8 mouse cellular contexts compared by ENCODE assay signal in genomic region chr4:62208696-62209380, GRCm38 (mm10). TPM values are rescaled to one million over a fixed set of nuclear protein-coding genes. Genes with fewer than 3 reads are reported as not detected.
DNase-seq lines count a peak whose midpoint lies in the region; ATAC-seq and TF ChIP-seq lines count a peak whose summit lies in the region.

No protein-coding gene starts in this region.

- peaks cover 10% of the 10 kb centered on the region for H3K9me3 ChIP-seq in megakaryocyte, embryonic 14.5 days
- no peaks in the 10 kb centered on the region for H3K9me3 ChIP-seq in intestine, postnatal 0 days (ENCODE audit: control insufficient read depth)
- no peaks in the 10 kb centered on the region for H3K9me3 ChIP-seq in neural tube, embryonic 14.5 days (ENCODE audit: control insufficient read depth, low read length)

- DNase-seq in embryo, embryonic 11 days, result peak; percentile 34
- DNase-seq in embryo, embryonic 9.5 days (ENCODE audit: extremely low spot score), result no peak
- DNase-seq in spleen, adult 18-20 months, result no peak
- no peak for DNase-seq in ovary, adult 18-20 months (ENCODE audit: low spot score)

- 4% methylated on average over 19 of the region's 19 CpGs for WGBS in intestine, postnatal 0 days
- WGBS in neural tube, embryonic 14.5 days, result 6% methylated on average over 19 of the region's 19 CpGs

- peak overlapping the region; percentile 63 for H3K9ac ChIP-seq in intestine, postnatal 0 days (ENCODE audit: low read depth, low read length)
- peak overlapping the region; percentile 64 for H3K9ac ChIP-seq in neural tube, embryonic 14.5 days (replicated peaks; ENCODE audit: low read depth, low read length)

- TF ChIP-seq CTCF in intestine, postnatal 0 days (IDR thresholded peaks at IDR 0.05; ENCODE audit: low read depth), result peak; percentile 23; the same call in 1 of the 2 replicates

- H3K36me3 ChIP-seq in megakaryocyte, embryonic 14.5 days (replicated peaks; ENCODE audit: low read length), result no peaks in the 10 kb centered on the region
- H3K36me3 ChIP-seq in intestine, postnatal 0 days (ENCODE audit: control insufficient read depth, insufficient read depth), result peaks cover 2% of the 10 kb centered on the region; the same call in 1 of the 2 replicates
- H3K36me3 ChIP-seq in neural tube, embryonic 14.5 days (ENCODE audit: control insufficient read depth, insufficient read depth, low read length), result peaks cover 6% of the 10 kb centered on the region; the same call in 1 of the 2 replicates

- H3K4me2 ChIP-seq in intestine, postnatal 0 days (replicated peaks; ENCODE audit: low read depth), result peak overlapping the region; percentile 77
- peak overlapping the region; percentile 43 for H3K4me2 ChIP-seq in neural tube, embryonic 14.5 days (ENCODE audit: low read depth, low read length)

- peak overlapping the region; percentile 89 for H3K4me3 ChIP-seq in megakaryocyte, embryonic 14.5 days (replicated peaks)
- H3K4me3 ChIP-seq in intestine, postnatal 0 days (ENCODE audit: low read depth, low read length), result peak overlapping the region; percentile 68
- peak overlapping the region; percentile 47 for H3K4me3 ChIP-seq in neural tube, embryonic 14.5 days (ENCODE audit: low read depth, low read length)

- ATAC-seq in megakaryocyte, adult 5-6 weeks (ENCODE audit: poor library complexity, severe bottlenecking), result no peak
- ATAC-seq in intestine, postnatal 0 days, result peak; percentile 44
- ATAC-seq in neural tube, embryonic 14.5 days (ENCODE audit: low read depth), result peak; percentile 54

- peak overlapping the region; percentile 78 for H3K27ac ChIP-seq in intestine, postnatal 0 days (ENCODE audit: low read depth, low read length)
- H3K27ac ChIP-seq in neural tube, embryonic 14.5 days (ENCODE audit: low read depth, low read length), result peak overlapping the region; percentile 93

- H3K27me3 ChIP-seq in megakaryocyte, embryonic 14.5 days (replicated peaks), result peaks cover 22% of the 10 kb centered on the region
- H3K27me3 ChIP-seq in intestine, postnatal 0 days (replicated peaks; ENCODE audit: control insufficient read depth, insufficient read depth, low read length), result no peaks in the 10 kb centered on the region
- no peaks in the 10 kb centered on the region for H3K27me3 ChIP-seq in neural tube, embryonic 14.5 days (ENCODE audit: control insufficient read depth, insufficient read depth, low read length)

- H3K4me1 ChIP-seq in megakaryocyte, embryonic 14.5 days, result peaks cover 9% of the 10 kb centered on the region; the same call in 1 of the 2 replicates
- H3K4me1 ChIP-seq in intestine, postnatal 0 days (replicated peaks; ENCODE audit: control insufficient read depth, insufficient read depth, low read length), result no peaks in the 10 kb centered on the region
- H3K4me1 ChIP-seq in neural tube, embryonic 14.5 days (ENCODE audit: control insufficient read depth, insufficient read depth, low read length), result peaks cover 8% of the 10 kb centered on the region; the same call in 1 of the 2 replicates

RNA-seq across cellular contexts. Expression of gene Zfp37, which starts 22.0 kb away (rescaled TPM):
- not detected in 2 replicates for polyA plus RNA-seq in megakaryocyte, embryonic 14.5 days (2012; ENCODE audit: insufficient read depth, low replicate concordance)
- total RNA-seq in megakaryocyte, adult 5-6 weeks (2015), result not detected in 2 replicates
- total RNA-seq in megakaryocyte, adult 5-6 weeks (2017), result not detected in 2 replicates
- polyA plus RNA-seq in intestine, postnatal 0 days (2015; fragmentation: Nextera tagmentation; extraction: Ambion mirVana), result 2.4 and 3.1 TPM in 2 replicates
- polyA plus RNA-seq in neural tube, embryonic 14.5 days (2014; fragmentation: Nextera tagmentation; extraction: Ambion mirVana), result 38.7 and 40.8 TPM in 2 replicates

RNA-seq across cellular contexts. Expression of gene Slc31a2, which starts 53.5 kb away (rescaled TPM):
- 2.3 TPM in 1 of 2 replicates, not detected in the other for polyA plus RNA-seq in megakaryocyte, embryonic 14.5 days (2012; ENCODE audit: insufficient read depth, low replicate concordance)
- 61.5 and 74.8 TPM in 2 replicates for total RNA-seq in megakaryocyte, adult 5-6 weeks (2015)
- total RNA-seq in megakaryocyte, adult 5-6 weeks (2017), result 49.5 and 54.3 TPM in 2 replicates
- polyA plus RNA-seq in intestine, postnatal 0 days (2015; fragmentation: Nextera tagmentation; extraction: Ambion mirVana), result 16.1 and 17.8 TPM in 2 replicates
- 10.9 and 17.5 TPM in 2 replicates for polyA plus RNA-seq in neural tube, embryonic 14.5 days (2014; fragmentation: Nextera tagmentation; extraction: Ambion mirVana)

RNA-seq across cellular contexts. Expression of gene Mup21, which starts 58.2 kb away (rescaled TPM):
- polyA plus RNA-seq in megakaryocyte, embryonic 14.5 days (2012; ENCODE audit: insufficient read depth, low replicate concordance), result not detected in 2 replicates
- total RNA-seq in megakaryocyte, adult 5-6 weeks (2015), result not detected in 2 replicates
- total RNA-seq in megakaryocyte, adult 5-6 weeks (2017), result not detected in 2 replicates
- polyA plus RNA-seq in intestine, postnatal 0 days (2015; fragmentation: Nextera tagmentation; extraction: Ambion mirVana), result not detected in 2 replicates
- polyA plus RNA-seq in neural tube, embryonic 14.5 days (2014; fragmentation: Nextera tagmentation; extraction: Ambion mirVana), result not detected in 2 replicates
